27 mouse cellular contexts compared by ENCODE assay signal in genomic region chr11:83063126-83063525, GRCm38 (mm10). TPM values are rescaled to one million over a fixed set of nuclear protein-coding genes. Genes with fewer than 3 reads are reported as not detected.
DNase-seq lines count a peak whose midpoint lies in the region; ATAC-seq and TF ChIP-seq lines count a peak whose summit lies in the region.
"Had no signal": no experiment of that assay in that cellular context is flagged by ENCODE, and none has a peak within 500 bp of the region (broad histone marks: within the 10 kb centered on the region; RNA-seq: fewer than 3 reads in every experiment).

No protein-coding gene starts in this region.

- TF ChIP-seq RAD21 in CH12.LX (IDR thresholded peaks at IDR 0.05; ENCODE audit: low read depth, low read length): no peak

- H3K27me3 ChIP-seq in liver, postnatal 0 days (ENCODE audit: insufficient read depth, low read length): no peaks in the 10 kb centered on the region
- H3K27me3 ChIP-seq in CH12.LX (replicated peaks): no peaks in the 10 kb centered on the region
- H3K27me3 ChIP-seq in hindbrain, embryonic 10.5 days (ENCODE audit: insufficient read depth, poor library complexity, severe bottlenecking): no peaks in the 10 kb centered on the region; the same call in 1 of the 2 replicates
- H3K27me3 ChIP-seq: lung, embryonic 15.5 days; midbrain, embryonic 13.5 days; neural tube, embryonic 12.5 days had no signal

- H3K4me2 ChIP-seq in liver, postnatal 0 days (ENCODE audit: low read depth, low read length): peak overlapping the region; percentile 20
- 0 out of 2 replicates have a peak overlapping the region, but pooled peaks have one; percentile 62 for H3K4me2 ChIP-seq in CH12.LX (ENCODE audit: insufficient read depth, low read depth, poor library complexity, severe bottlenecking)
- H3K4me2 ChIP-seq: heart, embryonic 11.5 days; lung, embryonic 15.5 days; midbrain, embryonic 13.5 days; neural tube, embryonic 12.5 days had no signal

- H3K79me2 ChIP-seq in CH12.LX (replicated peaks; ENCODE audit: control insufficient read depth, extremely low read depth, insufficient read depth, poor library complexity, severe bottlenecking): peaks cover 35% of the 10 kb centered on the region

- H3K9me3 ChIP-seq in liver, postnatal 0 days (ENCODE audit: low read length): no peaks in the 10 kb centered on the region
- H3K9me3 ChIP-seq in CH12.LX (replicated peaks; ENCODE audit: low read length): peaks cover 3% of the 10 kb centered on the region
- H3K9me3 ChIP-seq in hindbrain, embryonic 10.5 days: no peaks in the 10 kb centered on the region
- H3K9me3 ChIP-seq: lung, embryonic 15.5 days; midbrain, embryonic 13.5 days; neural tube, embryonic 12.5 days had no signal

- in situ Hi-C loops in CH12.LX (cut with MboI; ENCODE audit: low pct_ligation_motif_present, low pct_unique_long_range_greater_than_20kb, low sequenced_read_pairs): no loop called here

- peak; percentile 79 for ATAC-seq in liver, postnatal 0 days
- peak; percentile 50 for ATAC-seq in megakaryocyte, adult 5-6 weeks (ENCODE audit: poor library complexity, severe bottlenecking)
- ATAC-seq: forebrain, postnatal 0 days; hindbrain, postnatal 0 days; midbrain, embryonic 13.5 days had no signal

- peak; percentile 42 for DNase-seq in liver, postnatal 0 days
- no peak for DNase-seq in liver
- no peak for DNase-seq in CH12.LX (ENCODE audit: extremely low read depth)
- DNase-seq in thymus, postnatal 36 days: no peak
- DNase-seq in hindbrain, embryonic 10.5 days (ENCODE audit: low spot score): no peak
- no peak for DNase-seq in thymus, postnatal 10 days (ENCODE audit: low spot score in 2 of 2)
- DNase-seq: adrenal gland, postnatal 14 days; cerebellum, adult 11-12 months; cerebellum, postnatal 14 days; forebrain, postnatal 0 days; gastrocnemius, postnatal 25 days; kidney, adult 18-20 months; layer of hippocampus, adult 9-11 months; thymus, postnatal 14 days had no signal

- peaks cover 5% of the 10 kb centered on the region; the same call in 1 of the 2 replicates for H3K4me1 ChIP-seq in liver, postnatal 0 days (ENCODE audit: insufficient read depth)
- H3K4me1 ChIP-seq in CH12.LX (ENCODE audit: control insufficient read depth in 1 of 2, insufficient read depth in 2 of 2): peaks cover 29 to 56% of the 10 kb centered on the region in 2 experiments
- peaks cover 2% of the 10 kb centered on the region for H3K4me1 ChIP-seq in bone marrow, adult 2 months (ENCODE audit: control insufficient read depth, insufficient read depth, low read length)
- H3K4me1 ChIP-seq in hindbrain, embryonic 10.5 days (replicated peaks): no peaks in the 10 kb centered on the region
- H3K4me1 ChIP-seq: lung, embryonic 15.5 days; midbrain, embryonic 13.5 days; neural tube, embryonic 12.5 days had no signal

- H3K27ac ChIP-seq in liver, postnatal 0 days (ENCODE audit: low read depth): peak overlapping the region; percentile 78
- H3K27ac ChIP-seq in CH12.LX (ENCODE audit: insufficient read depth, low read depth): peak overlapping the region; percentile 88
- peak overlapping the region; percentile 79 for H3K27ac ChIP-seq in bone marrow, adult 2 months (ENCODE audit: control insufficient read depth, insufficient read depth, low read depth, low read length, poor library complexity)
- H3K27ac ChIP-seq in hindbrain, embryonic 10.5 days: no peak overlapping the region
- H3K27ac ChIP-seq: hindbrain, postnatal 0 days; kidney, postnatal 0 days; lung, embryonic 15.5 days; midbrain, embryonic 13.5 days; neural tube, embryonic 12.5 days had no signal

- no peak for TF ChIP-seq POLR2A in CH12.LX (IDR thresholded peaks at IDR 0.05; ENCODE audit: low read depth, low read length)
- no peak for TF ChIP-seq POLR2A in bone marrow, adult 2 months (IDR thresholded peaks at IDR 0.05; ENCODE audit: borderline replicate concordance, control insufficient read depth, low read depth, low read length)

- H3K4me3 ChIP-seq in liver, postnatal 0 days (ENCODE audit: low read depth, low read length): peak overlapping the region; percentile 49; the same call in 1 of the 2 replicates
- no peak overlapping the region for H3K4me3 ChIP-seq in CH12.LX (replicated peaks in 1 of 3; ENCODE audit: low read depth in 2 of 3, low read length in 2 of 3, poor library complexity in 1 of 3)
- H3K4me3 ChIP-seq in bone marrow, adult 2 months (replicated peaks; ENCODE audit: control insufficient read depth, low read depth, low read length): peak overlapping the region; percentile 42
- H3K4me3 ChIP-seq in hindbrain, embryonic 10.5 days: no peak overlapping the region
- H3K4me3 ChIP-seq: lung, embryonic 15.5 days; midbrain, embryonic 13.5 days; neural tube, embryonic 12.5 days had no signal

- peak; percentile 52; the same call in 1 of the 2 replicates for TF ChIP-seq EP300 in liver, postnatal 0 days (IDR thresholded peaks at IDR 0.05; ENCODE audit: low read depth)
- TF ChIP-seq EP300 in CH12.LX (IDR thresholded peaks at IDR 0.05; ENCODE audit: low read length): no peak

- no peak overlapping the region for H3K9ac ChIP-seq in liver, postnatal 0 days (replicated peaks)
- peak overlapping the region; percentile 44; the same call in 1 of the 2 replicates for H3K9ac ChIP-seq in CH12.LX (ENCODE audit: insufficient read depth, low read depth)
- H3K9ac ChIP-seq: forebrain, postnatal 0 days; lung, embryonic 15.5 days; midbrain, embryonic 13.5 days; neural tube, embryonic 12.5 days had no signal

- 40% methylated on average over 4 of the region's 4 CpGs for WGBS in liver, postnatal 0 days (ENCODE audit: insufficient replicate concordance)
- 28% methylated on average over 4 of the region's 4 CpGs for WGBS in bone marrow, adult 2 months
- WGBS in hindbrain, embryonic 10.5 days: 87% methylated on average over 4 of the region's 4 CpGs

- dilution Hi-C loops in CH12.LX (cut with MboI; ENCODE audit: extremely low pct_ligation_motif_present, extremely low pct_unique_long_range_greater_than_20kb, low sequenced_read_pairs): no loop called here

- H3K36me3 ChIP-seq in liver, postnatal 0 days (replicated peaks; ENCODE audit: insufficient read depth, low read length): 0 out of 2 replicates have a peak, but pooled peaks cover 2% of the 10 kb centered on the region
- peaks cover 4 to 15% of the 10 kb centered on the region in 2 experiments for H3K36me3 ChIP-seq in CH12.LX (replicated peaks in 1 of 2; ENCODE audit: control insufficient read depth in 1 of 2, insufficient read depth in 1 of 2, low read length in 1 of 2)
- no peaks in the 10 kb centered on the region for H3K36me3 ChIP-seq in hindbrain, embryonic 10.5 days
- H3K36me3 ChIP-seq: lung, embryonic 15.5 days; midbrain, embryonic 13.5 days; neural tube, embryonic 12.5 days had no signal

- no peak for TF ChIP-seq CTCF in liver, postnatal 0 days (IDR thresholded peaks at IDR 0.05; ENCODE audit: low read depth)
- no peak for TF ChIP-seq CTCF in CH12.LX (conservative IDR thresholded peaks at IDR 0.05 in 1 of 2, IDR thresholded peaks at IDR 0.05 in 1 of 2; ENCODE audit: low read depth in 2 of 2, low read length in 2 of 2)
- no peak for TF ChIP-seq CTCF in bone marrow, adult 2 months (IDR thresholded peaks at IDR 0.05; ENCODE audit: control insufficient read depth, insufficient read depth, low read length)

TF ChIP-seq in CH12.LX, 34 proteins besides CTCF, POLR2A, EP300 and RAD21:
- TF ChIP-seq ELF1 (IDR thresholded peaks at IDR 0.05; ENCODE audit: low read depth, low read length) (no peak), ZKSCAN1 (IDR thresholded peaks at IDR 0.05; ENCODE audit: borderline replicate concordance, low read depth, low read length) (no peak), UBTF (IDR thresholded peaks at IDR 0.05; ENCODE audit: low read depth, low read length) (no peak), JUN (IDR thresholded peaks at IDR 0.05; ENCODE audit: insufficient read depth, low read depth, low read length) (no peak), E2F4 (IDR thresholded peaks at IDR 0.05; ENCODE audit: insufficient replicate concordance, low read depth, low read length) (no peak), CHD2 (IDR thresholded peaks at IDR 0.05; ENCODE audit: low read length) (no peak)

RNA-seq across cellular contexts. Expression of gene Slfn2, which starts 1.8 kb away (rescaled TPM):
- 22.3 and 22.7 TPM in 2 replicates for polyA plus RNA-seq in liver, postnatal 0 days (2015; fragmentation: Nextera tagmentation; extraction: Ambion mirVana)
- total RNA-seq in CH12.LX (2012; rRNA removed): 209 and 215 TPM in 2 replicates
- total RNA-seq in CH12.LX (2014; rRNA removed): 211 and 241 TPM in 2 replicates
- 112 TPM in 2 replicates for polyA plus RNA-seq in CH12.LX (2012; ENCODE audit: insufficient read length, low read depth)
- 101 and 262 TPM in 2 replicates for polyA plus RNA-seq in bone marrow, adult 2 months (2011; ENCODE audit: insufficient read depth, insufficient read length, low replicate concordance, missing spikeins)
- total RNA-seq in megakaryocyte, adult 5-6 weeks (2015): 344 and 362 TPM in 2 replicates
- 890 and 968 TPM in 2 replicates for total RNA-seq in megakaryocyte, adult 5-6 weeks (2017)
- polyA plus RNA-seq in hindbrain, embryonic 10.5 days (2016; fragmentation: Nextera tagmentation; extraction: Ambion mirVana): 0.85 and 1.9 TPM in 2 replicates

RNA-seq across cellular contexts. Expression of gene Slfn8, which starts 42.5 kb away (rescaled TPM):
- 0.76 and 1.0 TPM in 2 replicates for polyA plus RNA-seq in liver, postnatal 0 days (2015; fragmentation: Nextera tagmentation; extraction: Ambion mirVana)
- total RNA-seq in CH12.LX (2012; rRNA removed): 6.3 and 7.7 TPM in 2 replicates
- total RNA-seq in CH12.LX (2014; rRNA removed): 3.3 and 3.4 TPM in 2 replicates
- 3.5 and 4.1 TPM in 2 replicates for polyA plus RNA-seq in CH12.LX (2012; ENCODE audit: insufficient read length, low read depth)
- 6.5 and 13.7 TPM in 2 replicates for polyA plus RNA-seq in bone marrow, adult 2 months (2011; ENCODE audit: insufficient read depth, insufficient read length, low replicate concordance, missing spikeins)
- 59.7 and 60.5 TPM in 2 replicates for total RNA-seq in megakaryocyte, adult 5-6 weeks (2015)
- 68.3 and 68.6 TPM in 2 replicates for total RNA-seq in megakaryocyte, adult 5-6 weeks (2017)
- polyA plus RNA-seq in hindbrain, embryonic 10.5 days (2016; fragmentation: Nextera tagmentation; extraction: Ambion mirVana): 0.19 and 0.24 TPM in 2 replicates
- polyA plus RNA-seq: neural tube, embryonic 12.5 days had no signal

RNA-seq across cellular contexts. Expression of gene Slfn1, which starts 53.5 kb away (rescaled TPM):
- 2.6 and 2.8 TPM in 2 replicates for polyA plus RNA-seq in liver, postnatal 0 days (2015; fragmentation: Nextera tagmentation; extraction: Ambion mirVana)
- total RNA-seq in CH12.LX (2012; rRNA removed) (not detected in 2 replicates), CH12.LX (2014; rRNA removed) (not detected in 2 replicates)
- polyA plus RNA-seq in CH12.LX (2012; ENCODE audit: insufficient read length, low read depth): not detected in 2 replicates
- polyA plus RNA-seq in bone marrow, adult 2 months (2011; ENCODE audit: insufficient read depth, insufficient read length, low replicate concordance, missing spikeins): 12.4 and 57.6 TPM in 2 replicates
- 140 and 155 TPM in 2 replicates for total RNA-seq in megakaryocyte, adult 5-6 weeks (2015)
- 239 TPM in 2 replicates for total RNA-seq in megakaryocyte, adult 5-6 weeks (2017)
- polyA plus RNA-seq in hindbrain, embryonic 10.5 days (2016; fragmentation: Nextera tagmentation; extraction: Ambion mirVana): not detected in 2 replicates
- total RNA-seq: gastrocnemius, postnatal 25 days; hindbrain, postnatal 0 days; left cerebral cortex, adult 18-20 months; left cerebral cortex, postnatal 36 days had no signal
- polyA plus RNA-seq: embryonic facial prominence, embryonic 11.5 days; forebrain, embryonic 11.5 days; heart, embryonic 11.5 days; neural tube, embryonic 12.5 days; testis, adult 2 months had no signal

Comparison
In these comparisons a context has a peak if more than half of its experiments do, and no peak if none do; other contexts are left out.
1. H3K4me3 ChIP-seq: peak in liver, postnatal 0 days (single experiment) and bone marrow, adult 2 months (single experiment); none in CH12.LX (0 of 3) and hindbrain, embryonic 10.5 days (single experiment).